Mouse (Mus musculus): ENCODE measurements around the gene Nt5c2. TPM values are rescaled to one million over a fixed set of nuclear protein-coding genes. Genes with fewer than 3 reads are reported as not detected.

The Nt5c2 gene
- polyA plus RNA-seq, 1 experiment from 2014 or later = 106 TPM

DNA sequence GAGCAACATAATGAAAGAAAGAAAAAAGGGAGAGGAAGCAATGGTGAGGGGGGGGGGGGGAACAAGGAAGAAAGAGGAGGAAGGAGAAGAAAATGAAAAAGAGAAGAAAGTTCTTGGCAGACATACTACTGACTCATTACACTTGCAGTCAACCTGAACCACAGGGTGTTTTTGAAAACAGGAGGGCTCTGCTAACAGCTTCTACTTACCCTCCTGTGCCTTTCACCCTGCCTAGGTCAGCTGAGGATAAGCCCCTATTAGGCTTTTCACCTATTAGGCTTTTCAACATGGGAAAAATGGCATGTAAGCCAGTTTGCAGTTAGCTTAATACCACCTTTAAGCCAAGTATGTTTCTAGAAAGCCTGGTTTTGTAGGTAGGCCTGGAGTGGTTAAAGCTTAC is 51.5 kb downstream of the Nt5c2 start:
- no peak for ATAC-seq (ENCODE audit: insufficient number of reproducible peaks, insufficient read depth, low FRiP score, low read depth)

DNA sequence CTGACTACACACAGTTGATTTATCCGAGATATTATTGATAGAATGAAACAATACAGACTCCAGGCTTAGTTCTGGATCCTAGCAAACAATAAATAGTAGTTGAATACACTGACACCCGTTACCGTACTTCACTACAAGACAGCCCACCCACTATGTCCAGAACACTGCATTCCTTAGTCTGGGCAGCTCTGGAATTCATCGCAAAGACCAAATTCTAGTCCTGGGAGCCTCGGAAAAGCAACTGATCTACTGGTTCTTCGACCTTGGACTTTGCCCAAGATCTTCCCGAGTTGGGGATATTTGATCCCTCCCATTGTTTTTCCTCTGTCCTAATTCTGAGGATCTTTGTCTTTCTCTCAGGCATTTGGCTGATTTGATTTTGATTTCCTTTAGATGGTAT is 52.1 kb downstream of the Nt5c2 start:
- peak overlapping the region; percentile 76 for H3K4me3 ChIP-seq (ENCODE audit: low read depth, low read length)
- H3K27me3 ChIP-seq (ENCODE audit: control insufficient read depth, insufficient read depth, low read length) = no peaks in the 10 kb centered on the region
- peak overlapping the region; percentile 73 for H3K4me2 ChIP-seq (replicated peaks; ENCODE audit: low read depth, low read length)
- peaks cover 23% of the 10 kb centered on the region for H3K4me1 ChIP-seq (ENCODE audit: control insufficient read depth, insufficient read depth, low read length)
- peak overlapping the region; percentile 94 for H3K27ac ChIP-seq (ENCODE audit: low read length)
- H3K9ac ChIP-seq (replicated peaks; ENCODE audit: low read depth, low read length) = no peak overlapping the region
- no peak for ATAC-seq (ENCODE audit: insufficient number of reproducible peaks, insufficient read depth, low FRiP score, low read depth)
- H3K9me3 ChIP-seq (ENCODE audit: control insufficient read depth, low read depth, low read length) = no peaks in the 10 kb centered on the region
- H3K36me3 ChIP-seq (ENCODE audit: control insufficient read depth, insufficient read depth, low read length) = no peaks in the 10 kb centered on the region
- 12% methylated on average over 7 of the region's 7 CpGs for WGBS

More for the DNA sequence above, 51.5 kb downstream of the Nt5c2 start:
- H3K4me3 ChIP-seq (ENCODE audit: low read depth, low read length) = no peak overlapping the region
- no peak overlapping the region for H3K4me2 ChIP-seq (replicated peaks; ENCODE audit: low read depth, low read length)
- H3K9ac ChIP-seq (replicated peaks; ENCODE audit: low read depth, low read length) = no peak overlapping the region
- H3K9me3 ChIP-seq (ENCODE audit: control insufficient read depth, low read depth, low read length) = no peaks in the 10 kb centered on the region
- H3K27me3 ChIP-seq (ENCODE audit: control insufficient read depth, insufficient read depth, low read length) = no peaks in the 10 kb centered on the region
- H3K27ac ChIP-seq (ENCODE audit: low read length) = no peak overlapping the region
- H3K4me1 ChIP-seq (ENCODE audit: control insufficient read depth, insufficient read depth, low read length) = peaks cover 23% of the 10 kb centered on the region
- no peaks in the 10 kb centered on the region for H3K36me3 ChIP-seq (ENCODE audit: control insufficient read depth, insufficient read depth, low read length)

DNA sequence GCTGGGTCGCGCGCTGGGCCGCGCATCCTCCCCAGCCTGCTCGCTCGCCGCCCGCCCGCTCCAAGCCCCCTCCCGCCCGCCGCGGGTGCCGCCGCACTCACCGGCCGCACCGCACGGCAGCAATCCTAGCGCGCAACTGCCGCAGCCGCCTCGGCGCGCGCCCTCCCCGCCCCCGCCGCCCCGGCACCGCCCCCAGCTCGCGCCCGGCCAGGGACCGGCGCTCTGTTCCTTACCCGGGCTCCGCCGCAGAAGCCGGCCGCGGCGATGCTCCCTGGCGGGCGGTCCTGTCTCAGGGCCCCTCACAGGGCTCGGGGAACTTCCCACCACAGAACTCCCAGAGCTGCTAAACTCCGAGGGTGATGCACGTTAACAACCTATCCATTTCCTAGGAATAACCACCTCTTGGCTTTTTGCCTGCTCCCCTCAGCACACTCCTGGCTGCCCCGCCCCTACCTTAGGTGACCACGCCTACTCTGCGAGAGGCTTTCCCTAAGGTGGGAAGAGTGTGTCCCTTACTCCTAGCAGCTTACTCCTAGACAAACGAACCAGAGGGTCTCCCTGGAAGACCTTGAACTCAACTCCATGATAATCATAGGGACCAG is 52.7 kb downstream of the Nt5c2 start:
- H3K4me2 ChIP-seq (replicated peaks; ENCODE audit: low read depth, low read length) = peak overlapping the region; percentile 73
- no peaks in the 10 kb centered on the region for H3K27me3 ChIP-seq (ENCODE audit: control insufficient read depth, insufficient read depth, low read length)
- peak overlapping the region; percentile 87 for H3K9ac ChIP-seq (replicated peaks; ENCODE audit: low read depth, low read length)
- no peaks in the 10 kb centered on the region for H3K36me3 ChIP-seq (ENCODE audit: control insufficient read depth, insufficient read depth, low read length)
- peaks cover 23% of the 10 kb centered on the region for H3K4me1 ChIP-seq (ENCODE audit: control insufficient read depth, insufficient read depth, low read length)
- ATAC-seq (ENCODE audit: insufficient number of reproducible peaks, insufficient read depth, low FRiP score, low read depth) = peak; percentile 93
- no peaks in the 10 kb centered on the region for H3K9me3 ChIP-seq (ENCODE audit: control insufficient read depth, low read depth, low read length)
- peak overlapping the region; percentile 76 for H3K4me3 ChIP-seq (ENCODE audit: low read depth, low read length)
- 1% methylated on average over 26 of the region's 54 CpGs for WGBS
- H3K27ac ChIP-seq (ENCODE audit: low read length) = peak overlapping the region; percentile 94

DNA sequence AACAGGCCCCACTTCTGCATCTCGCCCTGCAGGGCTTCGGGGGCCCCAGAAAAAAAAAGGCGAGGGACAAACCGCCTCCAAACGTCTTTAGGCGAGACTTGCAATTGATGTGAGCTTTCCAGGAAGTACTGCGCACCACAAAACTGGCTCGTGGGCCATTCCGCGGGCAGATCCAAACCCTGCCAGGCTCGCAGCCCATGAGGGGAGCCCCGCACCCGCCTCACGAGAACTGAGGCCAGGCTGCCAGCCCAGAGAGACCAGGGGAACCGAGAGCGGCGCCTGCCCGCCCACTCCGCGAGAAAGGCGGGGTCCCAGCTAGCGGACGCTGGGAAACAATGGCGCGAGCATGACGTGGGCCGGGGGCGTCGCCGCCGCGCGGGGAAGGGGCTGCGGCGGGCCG is 53.3 kb downstream of the Nt5c2 start:
- WGBS = under 1% methylated on average over 34 of the region's 36 CpGs
- peak; percentile 88 for ATAC-seq (ENCODE audit: insufficient number of reproducible peaks, insufficient read depth, low FRiP score, low read depth)

DNA sequence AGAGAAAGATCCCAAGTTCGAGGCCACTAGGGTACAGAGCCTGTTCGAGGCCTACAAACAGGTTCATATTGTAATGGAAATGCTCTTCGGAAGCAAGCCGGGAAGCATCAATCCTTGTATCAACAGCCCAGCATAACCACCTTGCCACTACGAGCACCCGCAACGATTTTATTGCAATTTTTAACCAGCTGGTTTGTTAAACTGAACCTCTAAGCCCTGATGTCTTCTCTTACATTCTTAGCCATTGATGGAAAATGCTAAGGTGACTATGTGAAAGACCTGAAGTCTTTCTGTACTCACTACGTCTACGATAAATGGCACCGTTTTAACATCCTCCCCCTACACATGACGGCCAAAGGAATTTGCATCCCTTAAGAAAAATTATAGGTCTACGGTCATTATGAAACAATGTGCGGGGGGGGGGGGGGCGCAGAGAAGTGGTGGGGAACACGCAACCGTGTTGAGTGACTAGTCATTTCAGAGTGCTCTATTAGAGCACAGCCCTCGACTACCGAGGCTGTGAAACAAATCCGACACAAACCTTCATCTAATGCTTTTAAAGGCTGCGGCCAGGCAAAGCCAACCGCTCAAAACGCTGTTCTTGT is 53.8 kb downstream of the Nt5c2 start:
- 4% methylated on average over 22 of the region's 22 CpGs for WGBS

More for the DNA sequence above, 53.3 kb downstream of the Nt5c2 start:
- Histone ChIP-seq H3K27me3 (ENCODE audit: control insufficient read depth, insufficient read depth, low read length) (no peaks in the 10 kb centered on the region), H3K27ac (ENCODE audit: low read length) (peak overlapping the region; percentile 94), H3K9ac (replicated peaks; ENCODE audit: low read depth, low read length) (peak overlapping the region; percentile 87), H3K4me2 (replicated peaks; ENCODE audit: low read depth, low read length) (peak overlapping the region; percentile 73), H3K4me3 (ENCODE audit: low read depth, low read length) (peak overlapping the region; percentile 76), H3K36me3 (ENCODE audit: control insufficient read depth, insufficient read depth, low read length) (no peaks in the 10 kb centered on the region), H3K9me3 (ENCODE audit: control insufficient read depth, low read depth, low read length) (no peaks in the 10 kb centered on the region), H3K4me1 (ENCODE audit: control insufficient read depth, insufficient read depth, low read length) (peaks cover 23% of the 10 kb centered on the region)

DNA sequence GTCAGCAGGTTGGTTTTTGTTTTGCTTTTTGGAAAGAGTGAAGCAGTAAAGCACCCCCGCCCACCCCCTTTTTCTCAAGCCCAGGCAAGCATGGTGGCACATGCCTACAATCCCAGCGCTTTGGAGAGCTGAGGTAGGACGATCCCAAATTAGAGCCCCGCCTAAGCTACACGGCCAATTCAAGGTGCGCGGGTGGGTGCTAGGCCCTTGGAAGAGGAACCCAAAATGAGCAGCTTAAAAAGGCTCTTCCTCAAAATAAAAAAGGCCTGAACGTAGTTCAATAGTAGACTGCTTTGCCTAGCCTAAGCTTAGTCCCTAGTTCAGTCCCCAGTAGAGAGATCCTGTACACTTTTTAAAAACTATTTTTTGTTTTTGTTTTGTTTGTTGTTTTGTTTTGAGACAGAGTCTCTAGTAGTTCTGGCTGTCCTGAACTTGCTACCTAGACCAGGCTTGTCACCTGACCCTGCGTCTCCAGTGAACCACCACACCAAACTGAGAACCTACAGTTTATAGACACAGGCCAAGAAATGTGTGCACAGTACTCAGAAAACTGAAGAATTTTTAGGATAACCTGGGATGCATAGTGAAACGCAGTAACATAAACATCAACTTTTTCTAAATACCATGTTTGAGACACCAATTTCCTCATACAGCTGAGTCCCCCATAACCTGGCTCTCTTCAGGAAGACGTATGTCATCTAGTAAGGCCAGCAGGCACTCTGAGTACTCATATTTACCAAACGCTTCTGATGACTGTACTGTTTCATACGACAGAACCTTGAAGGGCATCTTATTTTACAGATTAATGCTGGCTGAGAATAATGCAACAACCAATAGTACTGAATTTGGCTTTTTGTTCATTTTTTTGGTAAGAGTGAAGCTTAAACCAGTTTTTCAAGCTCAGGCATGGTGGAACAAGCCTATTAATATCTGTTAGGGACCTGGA is 54.6 kb downstream of the Nt5c2 start:
- H3K4me1 ChIP-seq (ENCODE audit: control insufficient read depth, insufficient read depth, low read length) = peaks cover 23% of the 10 kb centered on the region
- peak overlapping the region; percentile 87; the same call in 1 of the 2 replicates for H3K9ac ChIP-seq (replicated peaks; ENCODE audit: low read depth, low read length)
- 63% methylated on average over 13 of the region's 13 CpGs for WGBS
- no peaks in the 10 kb centered on the region for H3K9me3 ChIP-seq (ENCODE audit: control insufficient read depth, low read depth, low read length)
- H3K27ac ChIP-seq (ENCODE audit: low read length) = 0 out of 2 replicates have a peak overlapping the region, but pooled peaks have one; percentile 12
- no peaks in the 10 kb centered on the region for H3K27me3 ChIP-seq (ENCODE audit: control insufficient read depth, insufficient read depth, low read length)
- H3K36me3 ChIP-seq (ENCODE audit: control insufficient read depth, insufficient read depth, low read length) = no peaks in the 10 kb centered on the region
- peak overlapping the region; percentile 76 for H3K4me3 ChIP-seq (ENCODE audit: low read depth, low read length)
- no peak for ATAC-seq (ENCODE audit: insufficient number of reproducible peaks, insufficient read depth, low FRiP score, low read depth)
- H3K4me2 ChIP-seq (replicated peaks; ENCODE audit: low read depth, low read length) = peak overlapping the region; percentile 73

More for the DNA sequence above, 53.8 kb downstream of the Nt5c2 start:
- peak overlapping the region; percentile 76 for H3K4me3 ChIP-seq (ENCODE audit: low read depth, low read length)
- H3K27ac ChIP-seq (ENCODE audit: low read length) = peak overlapping the region; percentile 94
- H3K4me2 ChIP-seq (replicated peaks; ENCODE audit: low read depth, low read length) = peak overlapping the region; percentile 73
- no peaks in the 10 kb centered on the region for H3K36me3 ChIP-seq (ENCODE audit: control insufficient read depth, insufficient read depth, low read length)
- ATAC-seq (ENCODE audit: insufficient number of reproducible peaks, insufficient read depth, low FRiP score, low read depth) = no peak
- H3K9ac ChIP-seq (replicated peaks; ENCODE audit: low read depth, low read length) = peak overlapping the region; percentile 87
- no peaks in the 10 kb centered on the region for H3K9me3 ChIP-seq (ENCODE audit: control insufficient read depth, low read depth, low read length)
- H3K4me1 ChIP-seq (ENCODE audit: control insufficient read depth, insufficient read depth, low read length) = peaks cover 23% of the 10 kb centered on the region
- H3K27me3 ChIP-seq (ENCODE audit: control insufficient read depth, insufficient read depth, low read length) = no peaks in the 10 kb centered on the region

DNA sequence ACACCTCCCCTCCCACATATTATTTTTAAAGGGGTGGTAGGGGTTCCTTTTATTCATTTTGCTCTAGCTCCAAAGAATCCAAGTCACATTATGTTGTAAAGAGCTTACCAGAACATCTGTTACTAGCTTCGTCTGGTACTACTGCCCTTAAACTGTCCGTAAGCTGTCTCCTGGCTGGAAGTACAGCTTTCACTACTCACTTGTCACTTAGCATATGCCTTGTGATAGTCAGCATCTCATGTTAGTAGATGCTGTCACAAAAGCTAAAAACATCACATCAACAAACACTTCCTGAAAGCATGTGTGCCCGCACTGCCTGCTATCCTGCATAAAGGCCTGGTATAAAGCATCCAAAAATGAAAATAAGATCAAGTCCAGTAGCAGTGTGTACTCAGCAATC is 55.4 kb downstream of the Nt5c2 start:
- no peak overlapping the region for H3K4me2 ChIP-seq (replicated peaks; ENCODE audit: low read depth, low read length)
- H3K27ac ChIP-seq (ENCODE audit: low read length) = no peak overlapping the region
- H3K4me3 ChIP-seq (ENCODE audit: low read depth, low read length) = no peak overlapping the region
- WGBS = 69% methylated on average over 3 of the region's 3 CpGs
- no peaks in the 10 kb centered on the region for H3K9me3 ChIP-seq (ENCODE audit: control insufficient read depth, low read depth, low read length)
- no peaks in the 10 kb centered on the region for H3K36me3 ChIP-seq (ENCODE audit: control insufficient read depth, insufficient read depth, low read length)
- H3K9ac ChIP-seq (replicated peaks; ENCODE audit: low read depth, low read length) = no peak overlapping the region
- H3K4me1 ChIP-seq (ENCODE audit: control insufficient read depth, insufficient read depth, low read length) = peaks cover 23% of the 10 kb centered on the region
- ATAC-seq (ENCODE audit: insufficient number of reproducible peaks, insufficient read depth, low FRiP score, low read depth) = no peak
- no peaks in the 10 kb centered on the region for H3K27me3 ChIP-seq (ENCODE audit: control insufficient read depth, insufficient read depth, low read length)

DNA sequence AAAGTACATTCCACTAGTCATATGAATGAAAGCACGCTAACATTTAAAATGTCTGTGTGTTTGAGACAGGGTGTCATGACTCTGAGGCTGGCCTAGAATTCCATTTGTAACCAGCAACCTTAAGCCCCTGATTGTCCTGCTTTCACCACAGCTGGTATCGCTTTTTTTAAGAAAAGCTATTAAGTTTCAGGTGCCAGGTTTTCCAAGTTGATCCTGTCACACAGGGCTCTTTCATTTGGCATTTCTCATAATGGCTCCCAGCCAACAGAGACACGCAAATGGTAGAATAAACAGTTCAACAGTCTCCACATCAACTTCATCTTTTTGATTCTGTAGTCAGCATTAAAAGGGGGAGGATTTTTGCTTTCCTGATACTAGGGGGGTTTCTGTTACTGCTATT is 56.4 kb downstream of the Nt5c2 start:
- WGBS = 51% methylated on average over 3 of the region's 3 CpGs
- Histone ChIP-seq H3K36me3 (ENCODE audit: control insufficient read depth, insufficient read depth, low read length) (no peaks in the 10 kb centered on the region), H3K27me3 (ENCODE audit: control insufficient read depth, insufficient read depth, low read length) (no peaks in the 10 kb centered on the region), H3K27ac (ENCODE audit: low read length) (no peak overlapping the region; the same call in 1 of the 2 replicates), H3K4me3 (ENCODE audit: low read depth, low read length) (no peak overlapping the region), H3K9ac (replicated peaks; ENCODE audit: low read depth, low read length) (no peak overlapping the region), H3K9me3 (ENCODE audit: control insufficient read depth, low read depth, low read length) (no peaks in the 10 kb centered on the region), H3K4me1 (ENCODE audit: control insufficient read depth, insufficient read depth, low read length) (peaks cover 23% of the 10 kb centered on the region), H3K4me2 (replicated peaks; ENCODE audit: low read depth, low read length) (no peak overlapping the region)
- ATAC-seq (ENCODE audit: insufficient number of reproducible peaks, insufficient read depth, low FRiP score, low read depth) = no peak
